Mouse (Mus musculus): ENCODE measurements around the gene Col24a1.

GRCm38 (mm10) chr3:145554388-145554787 is 262.1 kb downstream of the Col24a1 start:
- TF ChIP-seq CTCF (IDR thresholded peaks at IDR 0.05; ENCODE audit: extremely low read depth, insufficient read depth, insufficient read length, insufficient replicate concordance) (no peak), POLR2A (IDR thresholded peaks at IDR 0.05; ENCODE audit: low read depth, low read length) (no peak)

Measured in spleen, adult 2 months (tissue).